Mouse (Mus musculus) gastrocnemius, adult 8-10 months (tissue): Measurements from ENCODE around the gene Zc3h7b. TPM values are rescaled to one million over a fixed set of nuclear protein-coding genes. Genes with fewer than 3 reads are reported as not detected.

Source experiments
- DNase-seq, 2 experiments: peaks; one replicate each; pipeline ENCODE4 v3.0.0; 2022; ENCODE audit warnings: low spot score in 2 of 2
- total RNA-seq, 4 experiments: library from RNA; stranded (reverse); gene quantifications; 2 replicates each; pipeline ENCODE4 v1.2.4; 2022

Zc3h7b gene
- total RNA-seq, 4 experiments from 2014 or later, result 29.2 to 37.7 (median 33.5) TPM

GRCm38 (mm10) chr15:81842275-81842674 is 97.4 kb downstream of the Zc3h7b start:
- no peak for DNase-seq

GRCm38 (mm10) chr15:81845033-81845625 is 100.3 kb downstream of the Zc3h7b start:
- DNase-seq, result no peak

- peak; percentile 80 to 87 for DNase-seq
These were observed 100.9 kb downstream of the Zc3h7b start for GRCm38 (mm10) chr15:81845724-81846123.

Other genes with a start within 250 kb of the Zc3h7b start
- gene Ep300, start 159.7 kb upstream of the Zc3h7b start, total RNA-seq, result 10 to 100 TPM; 38.2 to 52.3 (median 42.2) TPM
- 1 to 10 TPM; 8.6 to 9.6 (median 9.3) TPM for gene L3mbtl2, start 81.2 kb upstream of the Zc3h7b start, total RNA-seq
- 1 to 10 TPM in 3 of 4 experiments, under 1 TPM in 1; 0.73 to 1.3 (median 1.1) TPM for gene Chadl, start 47.8 kb upstream of the Zc3h7b start, total RNA-seq
- gene Rangap1, start 473 bp downstream of the Zc3h7b start, total RNA-seq, result 10 to 100 TPM; 23.5 to 24.3 (median 23.6) TPM
- 100 to 1,000 TPM; 191 to 229 (median 196) TPM for gene Tef, start 57.4 kb downstream of the Zc3h7b start, total RNA-seq
- gene Tob2, start 113.7 kb downstream of the Zc3h7b start, total RNA-seq, result 100 to 1,000 TPM; 111 to 127 (median 125) TPM
- gene Phf5a, start 126.9 kb downstream of the Zc3h7b start, total RNA-seq, result 10 to 100 TPM; 39.0 to 44.3 (median 39.3) TPM
- 1,000 to 10,000 TPM; 1,068 to 1,166 (median 1,137) TPM for gene Aco2, start 127.3 kb downstream of the Zc3h7b start, total RNA-seq
- gene Polr3h, start 181.2 kb downstream of the Zc3h7b start, total RNA-seq, result 10 to 100 TPM in 1 of 4 experiments, 1 to 10 TPM in 3; 7.2 to 10.2 (median 8.2) TPM
- 1 to 10 TPM in 2 of 4 experiments, under 1 TPM in 2; 0.67 to 1.9 (median 0.90) TPM for gene Csdc2, start 191.7 kb downstream of the Zc3h7b start, total RNA-seq
- 10 to 100 TPM; 15.6 to 17.9 (median 15.9) TPM for gene Pmm1, start 215.9 kb downstream of the Zc3h7b start, total RNA-seq
- gene 1700029P11Rik, start 235.5 kb downstream of the Zc3h7b start, total RNA-seq, result not detected
- gene Xrcc6, start 242.8 kb downstream of the Zc3h7b start, total RNA-seq, result 10 to 100 TPM; 20.6 to 24.5 (median 24.2) TPM